Mouse (Mus musculus) embryonic fibroblast, embryonic 13.5 days (primary cell): Measurements from ENCODE around the gene Hmga2.

Source experiments
- CTCF ChIP-seq: IDR thresholded peaks from 2 replicates; pipeline ENCODE4 v1.5.1; 2011; ENCODE audit warnings: mild to moderate bottlenecking, control low read depth, low read length, moderate library complexity, borderline replicate concordance; ENCODE audit not compliant: insufficient read depth
- POLR2A ChIP-seq: IDR thresholded peaks from 2 replicates; pipeline ENCODE4 v1.6.1; 2011; ENCODE audit warnings: low read depth, mild to moderate bottlenecking, control low read depth, low read length, moderate library complexity

DNA sequence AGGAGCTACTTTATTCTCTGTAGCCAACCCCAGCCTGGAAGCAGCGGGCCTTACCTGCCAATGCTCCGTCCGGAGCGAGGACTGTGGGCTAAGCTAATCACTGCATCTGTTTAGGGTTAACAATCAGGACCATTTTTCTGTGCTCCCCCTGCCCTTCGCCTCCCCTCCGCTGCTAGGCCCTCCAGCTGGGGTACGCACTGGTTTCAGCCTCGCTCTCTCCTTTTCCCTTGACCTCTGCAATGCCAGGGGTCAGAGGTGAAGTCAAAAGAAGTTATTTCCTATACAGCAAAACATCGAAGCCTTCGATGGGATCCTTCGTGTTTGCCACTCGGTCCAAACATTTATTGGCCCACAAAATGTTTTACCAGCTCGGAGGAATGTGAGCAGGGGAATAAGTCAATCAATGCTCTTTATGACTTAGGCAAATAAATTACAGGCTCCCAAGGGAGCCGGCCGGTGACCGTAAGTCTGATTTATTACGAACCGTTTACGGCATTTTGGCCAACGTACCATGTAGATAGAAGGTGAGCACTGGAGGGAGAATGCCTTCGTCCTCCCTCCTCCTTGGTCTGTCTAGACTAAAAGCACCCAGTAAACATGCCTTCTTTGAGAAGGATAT lies 107.0 kb downstream of the Hmga2 start:
- no peak for TF ChIP-seq CTCF
- TF ChIP-seq POLR2A: no peak
